Mouse (Mus musculus) ZHBTc4 (cell line): Measurements from ENCODE around the gene Clcn7.

ENCODE experiments used
- DNase-seq: peaks from one replicate; pipeline ENCODE4 v3.0.0-alpha.2; 2011; ENCODE audit warnings: low read depth, low spot score

The Clcn7 gene

DNA sequence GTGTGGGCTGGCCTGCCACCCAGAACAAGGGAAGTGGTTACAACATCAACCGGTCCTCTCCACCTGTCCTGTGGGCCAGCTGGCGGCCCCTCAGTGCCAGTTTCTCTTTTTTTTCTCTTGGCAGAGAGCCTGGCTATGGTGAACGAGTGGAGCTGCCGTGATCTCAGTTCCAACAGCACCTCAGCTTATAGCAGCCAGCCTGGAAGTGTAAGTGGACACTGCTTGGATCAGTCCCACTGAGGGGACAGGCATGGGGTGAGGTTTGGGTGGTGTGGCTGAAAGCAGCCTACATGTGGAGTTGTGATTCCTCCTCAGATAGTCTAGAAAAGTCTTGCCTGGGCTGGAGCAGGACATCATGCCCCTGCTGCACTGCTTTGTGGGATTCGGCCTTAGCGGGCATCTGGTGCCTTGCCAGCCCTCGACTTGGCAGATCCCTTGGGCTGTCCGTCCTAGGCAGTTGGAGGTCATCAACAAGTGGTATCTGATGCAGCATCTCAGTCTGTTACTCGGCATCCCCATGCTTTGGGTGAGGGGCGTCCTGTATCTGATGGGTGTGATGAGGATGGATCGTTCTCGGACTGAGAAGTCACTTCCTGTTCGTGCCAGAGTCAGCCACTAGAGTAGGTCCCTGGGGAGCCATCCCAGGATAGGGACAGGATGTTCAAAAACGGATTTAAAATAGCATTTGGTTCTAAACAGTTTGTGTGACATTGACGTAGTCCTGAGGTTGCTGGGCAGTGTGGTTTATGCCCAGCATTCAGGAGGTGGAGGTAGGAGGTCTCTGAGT is 77.7 kb downstream of the Clcn7 start:
- DNase-seq = no peak

DNA sequence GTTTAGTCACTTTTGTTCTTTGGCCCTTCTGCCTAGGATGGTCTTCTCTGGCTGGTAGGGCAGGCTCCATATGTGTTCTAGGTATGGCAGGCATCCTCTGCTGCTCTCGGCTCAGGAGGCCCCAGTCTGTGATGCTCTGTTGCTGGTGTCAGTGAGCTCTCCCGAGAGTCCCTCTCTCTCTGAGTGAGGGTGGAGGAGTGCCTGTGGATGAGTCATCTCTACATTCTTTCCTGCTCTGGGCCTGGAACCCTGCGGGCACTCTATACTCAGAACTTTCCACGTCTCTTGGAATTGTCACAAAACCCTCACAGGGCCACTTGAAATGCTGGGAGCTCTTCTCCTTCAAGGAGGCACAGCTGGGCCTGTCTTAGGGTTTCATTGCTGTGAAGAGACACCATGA is 78.5 kb downstream of the Clcn7 start:
- no peak for DNase-seq
